Mouse (Mus musculus) lung, adult 18-20 months (tissue): ENCODE data around the gene Htr2b.

Experiments used
- DNase-seq, 2 experiments: peaks; one replicate each; pipeline ENCODE4 v3.0.0; 2022; ENCODE audit warnings: mixed read lengths in 2 of 2

Htr2b gene

DNA sequence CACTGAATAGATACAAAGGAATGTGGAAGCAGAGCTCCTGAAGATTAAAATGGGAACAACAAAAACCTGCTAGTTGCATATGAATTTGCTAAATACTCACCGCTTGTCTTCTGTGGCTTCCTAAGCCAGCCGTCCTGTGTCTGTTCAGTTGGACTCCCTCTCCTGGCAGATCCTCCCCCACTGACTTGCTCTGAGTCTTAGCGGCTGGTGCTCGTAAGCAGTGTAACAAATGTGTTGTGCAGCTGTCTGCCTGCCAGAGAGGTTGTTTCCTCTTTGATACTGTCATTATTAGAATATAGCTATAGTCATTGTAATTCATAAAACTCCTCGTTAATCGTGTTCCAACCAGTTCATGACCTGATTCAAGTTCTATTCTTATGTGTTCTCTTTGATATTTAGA lies at the start of gene Htr2b:
Gene Htr2b (minus strand): TSS at position 192 of the 400 bp plus-strand sequence.
- DNase-seq = peak; percentile 32 to 36

DNA sequence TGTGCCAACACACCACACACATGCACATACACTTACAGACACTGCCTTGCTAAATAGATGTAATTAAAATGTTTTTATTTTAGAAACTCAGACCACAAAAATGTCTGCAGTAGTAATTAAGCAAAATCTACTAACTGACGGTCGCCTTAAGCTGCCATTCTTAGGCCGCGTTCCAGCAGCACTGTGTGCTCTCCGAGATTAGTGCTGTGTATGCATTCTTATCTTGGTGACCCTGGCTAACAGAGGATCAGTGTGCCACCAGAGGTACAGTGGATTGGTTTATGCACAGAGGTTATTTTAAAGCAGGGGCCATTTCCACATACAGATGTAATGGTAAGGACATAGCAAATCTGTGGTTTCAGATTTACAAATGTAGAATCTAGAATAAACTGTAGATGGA lies 49.3 kb upstream of the Htr2b start:
- DNase-seq = no peak

DNA sequence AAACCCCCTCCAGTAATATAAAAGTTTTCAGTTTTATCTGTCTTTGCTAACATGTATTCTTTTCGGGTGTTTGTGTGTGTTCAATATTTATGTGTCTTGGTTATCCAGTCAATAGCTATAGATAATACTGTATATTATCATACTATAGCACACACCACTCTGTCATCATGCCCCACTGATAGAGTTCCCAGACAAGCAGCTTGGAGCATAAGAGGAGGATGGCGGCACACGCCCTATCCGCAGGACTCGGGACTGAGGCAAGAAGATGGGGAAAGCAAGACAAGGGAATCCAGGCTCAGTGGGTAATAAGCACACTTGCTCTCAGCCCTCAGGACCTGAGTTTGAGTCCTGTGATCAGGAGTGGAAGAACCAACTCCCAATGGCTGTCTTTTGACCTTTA lies 48.7 kb upstream of the Htr2b start:
- no peak for DNase-seq

DNA sequence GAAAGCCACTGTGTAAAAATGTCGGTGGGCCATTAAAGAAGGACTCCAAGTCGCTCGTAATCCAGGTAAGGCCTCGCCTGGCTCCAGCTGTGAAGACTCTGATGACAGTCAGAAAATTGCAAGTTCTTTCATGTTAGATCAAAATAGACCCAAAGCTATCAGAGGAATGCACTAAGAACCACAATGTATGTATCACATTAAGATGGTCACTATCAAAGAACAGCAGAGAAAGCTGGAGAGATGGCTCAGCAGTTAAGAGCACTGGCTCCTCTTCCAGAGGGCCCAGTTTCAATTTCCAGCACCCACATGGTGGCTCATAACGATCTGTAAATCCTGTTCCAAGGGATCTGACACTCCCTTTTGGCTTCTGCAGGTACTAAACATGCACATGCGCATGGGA lies 48.3 kb upstream of the Htr2b start:
- no peak for DNase-seq

DNA sequence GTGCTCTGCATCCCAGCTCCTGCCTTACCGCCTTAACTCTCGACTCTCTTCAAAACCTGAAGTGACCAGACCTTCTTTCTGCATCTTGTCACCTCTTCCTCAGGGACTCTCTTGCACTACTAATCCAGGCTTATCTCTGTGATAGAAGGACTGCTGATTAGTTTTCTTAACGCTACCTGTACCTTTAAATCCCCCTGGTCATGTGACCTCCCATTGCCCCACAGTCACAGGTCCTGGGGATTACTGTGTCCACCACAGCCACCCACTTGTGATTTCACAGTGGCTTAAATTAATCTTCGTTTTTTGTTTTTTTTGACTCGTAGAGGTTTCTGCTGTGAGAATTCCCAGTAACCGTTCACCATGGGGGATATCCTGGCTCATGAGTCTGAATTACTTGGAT lies 44.8 kb upstream of the Htr2b start:
- no peak for DNase-seq

DNA sequence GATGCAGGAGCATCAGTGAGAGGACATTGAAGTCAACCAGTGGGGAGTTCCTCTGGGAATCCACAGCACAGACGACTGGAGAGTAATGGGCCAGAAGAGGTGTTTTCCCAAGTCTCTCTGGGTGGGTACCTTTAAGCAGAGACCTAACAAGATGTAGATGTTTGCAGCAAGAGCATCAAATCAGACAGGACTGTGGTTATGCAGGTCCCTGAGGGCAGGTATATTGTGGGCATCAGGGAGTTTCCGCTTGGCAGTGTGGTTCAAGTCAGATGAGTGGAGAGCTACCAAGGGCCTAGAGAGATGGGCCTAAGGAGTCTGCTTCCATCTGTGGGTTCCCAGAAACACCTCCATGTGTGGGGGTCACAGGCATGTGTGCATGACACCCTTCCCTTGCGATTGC lies 44.3 kb upstream of the Htr2b start:
- DNase-seq = no peak

DNA sequence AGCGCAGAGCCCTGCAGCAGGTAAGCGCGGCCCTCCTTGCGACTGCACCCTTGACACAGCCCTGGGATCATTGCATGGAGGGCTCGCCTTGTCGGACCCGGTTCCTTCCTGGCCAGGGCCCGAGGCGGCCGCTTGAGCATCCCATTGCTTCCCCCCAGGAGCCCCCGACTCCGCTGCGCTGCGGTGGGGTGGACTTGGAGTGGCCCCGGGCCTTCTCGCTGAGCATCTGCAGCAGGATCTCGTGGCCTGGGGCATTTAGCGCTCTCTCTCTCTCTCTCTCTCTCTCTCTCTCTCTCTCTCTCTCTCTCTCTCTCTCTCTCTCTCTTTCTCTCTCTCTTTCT lies 43.0 kb upstream of the Htr2b start:
- DNase-seq = no peak

DNA sequence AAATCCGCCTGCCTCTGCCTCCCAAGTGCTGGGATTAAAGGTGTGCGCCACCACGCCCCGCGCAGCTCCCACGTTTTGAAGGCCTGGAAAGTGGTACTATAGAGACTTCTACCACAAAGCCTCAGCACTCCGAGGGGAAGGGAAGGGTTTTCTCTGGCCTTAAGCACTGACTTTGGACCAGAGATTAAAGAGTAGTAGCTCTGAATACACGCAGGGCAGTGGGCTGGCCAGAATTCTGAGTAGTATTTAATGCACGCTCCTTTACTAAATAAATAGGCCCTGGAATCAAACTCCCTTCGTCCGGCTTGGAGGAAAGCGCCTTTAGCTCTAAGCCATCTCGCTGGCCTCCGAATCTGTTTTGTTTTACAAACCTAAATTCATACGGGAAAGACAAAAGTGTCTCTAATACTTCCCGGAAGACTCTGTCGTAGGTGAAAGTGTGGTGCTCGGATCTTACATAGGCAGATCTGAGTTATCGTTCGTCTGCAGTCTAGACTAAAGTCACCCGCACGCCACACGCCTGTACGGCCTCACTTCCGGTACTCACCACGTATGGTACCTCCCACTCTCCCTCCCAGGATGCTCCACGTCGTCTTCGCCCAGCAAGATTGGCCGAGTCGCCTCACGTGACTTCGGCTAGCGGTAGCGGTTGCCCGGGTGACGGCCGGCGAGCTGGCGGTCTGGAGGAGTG lies 42.5 kb upstream of the Htr2b start, which contains the start of gene Armc9:
Gene Armc9 (plus strand): TSS at position 648 of the 691 bp plus-strand sequence.
- peak; percentile 96 to 97 for DNase-seq

DNA sequence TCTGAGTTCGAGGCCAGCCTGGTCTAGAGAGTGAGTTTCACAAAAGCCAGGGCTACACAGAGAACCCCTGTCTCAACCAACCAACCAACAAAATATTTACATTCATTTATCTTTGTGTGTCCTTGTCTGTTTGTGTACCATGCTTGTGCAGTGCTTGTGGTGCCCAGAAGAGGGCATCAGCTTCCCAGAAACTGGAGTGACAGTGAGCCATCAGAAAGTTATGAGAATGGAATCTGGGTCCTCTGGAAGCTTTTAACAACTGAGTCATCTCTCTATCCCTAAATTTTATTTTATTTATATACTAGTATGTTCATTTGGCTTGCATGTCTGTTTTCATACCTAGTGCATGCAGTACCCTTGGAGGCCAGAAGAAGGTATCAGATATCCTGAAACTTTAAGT lies 40.8 kb upstream of the Htr2b start:
- no peak for DNase-seq

DNA sequence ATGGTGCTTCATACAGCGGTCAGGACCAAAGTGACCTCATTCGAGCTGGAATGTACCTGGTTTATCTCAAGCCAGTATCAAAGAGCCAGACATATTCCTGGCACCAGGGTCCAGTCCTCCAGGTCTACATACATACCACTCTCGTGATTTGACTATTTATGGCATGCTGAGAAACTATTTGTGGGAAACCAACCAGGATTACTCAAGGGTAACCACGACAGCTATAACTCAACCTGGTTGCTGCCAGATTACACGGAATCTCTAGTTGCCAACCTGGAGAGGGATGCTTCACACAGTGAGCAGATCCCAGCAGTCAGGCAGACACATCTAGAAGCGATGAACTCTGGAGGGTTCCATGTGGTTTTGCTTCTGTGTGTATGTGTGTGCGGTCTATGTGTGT lies 39.6 kb upstream of the Htr2b start:
- no peak for DNase-seq

DNA sequence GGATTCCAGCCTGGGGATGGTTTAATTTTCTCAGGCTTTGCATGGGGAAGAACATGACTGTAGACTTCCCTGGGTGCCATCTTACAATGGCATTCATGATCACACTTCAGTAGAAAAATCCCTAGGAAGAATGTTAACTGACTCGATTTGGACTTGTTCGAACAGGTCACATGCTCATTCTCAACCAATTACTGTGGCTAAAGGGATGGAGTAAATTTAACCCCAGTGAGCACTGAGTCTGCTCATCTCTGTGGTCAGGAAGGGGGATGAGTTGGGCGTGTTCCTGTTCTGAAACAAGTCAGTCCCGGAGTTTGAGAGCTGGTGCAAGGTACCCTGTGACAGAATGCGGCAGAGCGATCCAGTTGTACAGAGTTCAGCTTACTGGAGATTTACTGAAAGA lies 39.2 kb upstream of the Htr2b start:
- no peak for DNase-seq

DNA sequence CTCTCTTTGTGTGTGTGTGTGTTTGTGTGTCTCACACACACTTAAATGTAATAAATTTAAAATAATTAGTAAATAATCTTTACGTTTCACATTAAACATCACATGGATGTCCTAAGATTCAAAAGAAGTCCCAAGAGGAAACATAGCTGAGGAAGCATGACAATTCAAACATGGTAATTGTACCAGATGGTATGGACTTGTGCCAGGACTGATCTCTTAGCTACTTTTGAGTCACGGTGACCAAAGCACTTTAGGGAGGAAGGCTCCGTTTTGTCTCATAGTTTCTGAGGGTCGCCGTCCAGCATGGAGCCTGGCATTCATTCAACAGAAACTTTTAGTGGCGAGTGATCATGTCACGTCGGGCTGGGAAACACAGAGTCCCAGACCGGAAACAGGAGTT lies 36.4 kb upstream of the Htr2b start:
- DNase-seq = no peak

DNA sequence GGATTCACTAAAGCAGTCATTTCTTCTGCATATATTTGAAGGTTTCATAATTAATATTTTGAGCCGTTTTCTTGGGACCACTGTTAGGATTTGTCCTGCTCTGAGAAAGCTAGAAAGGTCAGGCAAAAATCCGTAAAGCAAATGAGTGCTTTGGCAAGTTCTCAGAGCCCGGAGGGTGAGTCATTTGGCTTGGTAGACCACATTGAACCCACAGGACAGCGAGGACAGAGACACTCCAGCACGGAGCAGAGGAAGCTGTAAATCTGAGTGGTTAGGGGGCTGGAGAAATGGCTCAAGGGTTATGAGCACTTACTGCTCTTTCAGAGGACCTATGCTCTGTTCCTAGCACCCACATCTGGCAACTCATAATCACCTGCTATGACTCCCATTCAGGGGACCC lies 35.8 kb upstream of the Htr2b start:
- no peak for DNase-seq

DNA sequence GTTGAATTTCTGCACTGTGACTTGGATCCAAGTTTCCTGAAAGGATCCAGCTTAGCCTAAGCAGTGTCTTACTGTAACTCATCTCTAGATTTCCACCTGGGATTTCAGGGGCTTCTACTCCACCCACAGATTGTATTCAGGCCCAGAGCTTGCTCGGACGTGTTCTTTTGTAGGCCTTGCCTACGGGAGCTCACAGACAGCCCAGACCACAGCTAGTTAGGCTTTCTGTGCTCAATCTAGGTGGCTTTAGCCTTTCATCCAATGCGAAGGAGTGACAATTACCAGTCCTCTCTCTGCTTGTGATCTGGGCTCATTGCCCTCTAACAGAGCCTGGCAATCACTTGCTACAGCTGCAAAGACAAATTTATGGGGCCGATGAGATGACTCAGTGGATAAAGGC lies 34.5 kb upstream of the Htr2b start:
- no peak for DNase-seq

DNA sequence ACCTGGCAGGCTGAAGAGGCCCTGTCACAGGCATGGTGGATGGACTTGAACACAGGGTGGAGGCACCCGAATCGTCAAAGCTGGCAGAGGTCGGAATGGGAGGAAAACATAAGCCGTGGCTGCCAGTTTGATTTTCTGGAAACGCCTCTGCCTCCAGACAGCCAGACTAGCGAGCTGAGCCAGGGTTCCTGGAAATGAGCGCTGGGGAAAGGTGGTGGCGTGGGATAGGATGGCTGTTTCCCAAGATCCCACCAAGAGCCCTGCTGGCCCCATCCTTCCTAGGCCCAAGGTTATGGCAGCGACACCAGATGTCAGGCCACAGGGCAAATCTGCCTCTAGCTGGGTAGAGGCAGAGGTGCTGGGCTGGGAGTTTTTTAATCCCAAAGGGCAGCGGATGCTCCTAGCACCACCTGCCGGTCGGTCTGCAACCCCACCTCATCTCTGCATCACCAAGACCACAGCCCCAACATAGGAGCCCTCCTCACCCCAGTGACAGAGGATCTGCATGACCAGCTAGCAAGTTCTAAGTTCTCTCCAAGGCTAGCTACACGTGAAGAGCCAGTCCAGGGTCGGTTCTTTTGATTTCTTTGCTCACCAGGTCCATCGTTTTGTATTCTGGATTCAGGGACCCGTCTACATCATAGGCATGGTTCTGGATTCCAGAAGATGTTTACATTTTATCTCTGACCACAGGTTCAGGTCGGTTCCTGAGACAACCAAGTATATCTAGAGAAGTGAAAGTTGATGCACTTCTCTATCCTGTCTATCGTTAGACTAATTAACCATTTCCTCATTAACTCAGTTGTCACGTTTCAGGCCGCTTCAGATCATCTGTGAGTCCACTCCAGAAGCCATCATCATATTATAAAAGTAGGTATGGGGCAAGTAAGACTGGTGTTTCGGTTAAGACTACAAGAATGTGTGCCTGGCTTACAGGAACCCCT lies 32.5 kb upstream of the Htr2b start:
- DNase-seq = peak; percentile 7 to 10

DNA sequence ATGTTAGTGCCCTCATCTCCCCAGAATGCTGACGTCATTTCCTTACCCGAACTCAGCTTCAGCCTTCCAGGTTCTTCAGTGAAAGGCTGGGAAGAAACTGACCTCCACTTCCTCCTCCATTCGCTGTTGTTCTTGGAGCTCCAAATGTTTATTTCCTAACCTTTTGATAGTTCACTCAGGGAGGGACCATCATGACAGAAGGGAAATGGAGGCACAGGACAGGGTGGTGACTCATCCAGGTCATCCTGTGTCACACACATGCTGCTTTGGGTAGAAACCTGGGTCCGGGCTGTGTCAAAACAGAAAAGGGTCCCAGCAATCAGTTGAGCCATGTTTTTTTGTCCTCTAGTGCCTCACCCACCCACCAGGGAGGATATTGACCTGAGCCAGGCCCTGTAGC lies 31.4 kb upstream of the Htr2b start:
- peak in 1 of 2 experiments; percentile 16 for DNase-seq

DNA sequence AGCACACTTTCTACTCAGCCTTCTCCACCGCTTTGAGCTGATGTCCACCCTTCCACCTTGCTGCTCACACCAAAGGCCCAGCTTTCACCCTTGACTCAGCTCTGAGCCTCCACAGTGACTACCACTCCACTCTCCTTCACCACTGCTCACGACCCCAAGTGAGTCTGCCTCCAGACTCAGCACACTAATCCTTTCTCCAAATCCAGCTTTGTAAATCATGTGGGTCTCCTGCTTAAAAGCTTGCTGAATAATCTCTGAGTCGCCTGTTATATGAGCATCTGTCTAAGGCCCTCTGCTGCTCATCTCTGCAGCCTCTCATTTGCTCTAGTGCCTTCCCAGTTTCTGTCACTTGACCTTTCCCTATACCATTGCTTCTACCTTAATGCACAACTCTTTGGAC lies 29.3 kb upstream of the Htr2b start:
- DNase-seq = no peak

DNA sequence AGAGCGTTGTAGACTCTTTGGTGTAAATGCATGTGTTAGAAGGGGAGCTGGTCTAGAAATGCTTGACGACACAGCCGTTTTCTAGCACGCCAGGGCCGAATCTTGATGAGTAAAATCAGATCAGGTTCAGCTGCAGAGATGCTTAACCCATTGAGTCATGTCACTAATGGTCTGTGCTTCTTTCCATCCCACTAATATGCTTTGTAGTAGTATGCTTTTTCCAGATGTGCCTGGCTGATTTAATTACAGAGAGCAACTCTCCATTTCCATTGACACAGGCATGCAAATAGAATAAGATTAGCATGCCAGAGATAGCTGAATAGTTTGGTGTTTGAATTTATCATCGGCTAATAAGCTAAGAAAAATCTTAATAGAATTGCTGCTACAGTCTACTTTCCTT lies 23.5 kb upstream of the Htr2b start:
- DNase-seq = no peak

DNA sequence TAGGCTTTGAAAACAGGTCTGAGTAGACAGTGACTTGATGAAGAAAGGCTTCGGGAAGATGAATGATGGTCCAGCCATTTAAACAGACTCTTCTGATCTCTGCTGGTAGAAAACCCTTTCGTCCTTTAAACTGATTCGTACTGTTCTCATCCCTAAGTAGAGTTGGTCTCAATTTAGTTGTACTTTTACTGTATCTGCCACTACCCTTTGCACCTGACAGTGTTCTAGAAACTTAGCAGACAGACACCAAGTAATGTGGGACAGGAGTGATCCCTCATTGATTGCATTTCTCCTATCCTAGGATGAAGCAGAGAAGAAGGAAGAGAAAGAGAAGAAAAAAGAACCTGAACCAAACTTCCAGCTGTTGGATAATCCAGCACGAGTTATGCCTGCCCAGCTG lies 21.6 kb upstream of the Htr2b start, which contains the start of gene Gm21972:
Gene Gm21972 (plus strand): TSS at position 301 of the 400 bp plus-strand sequence.
- DNase-seq = no peak

DNA sequence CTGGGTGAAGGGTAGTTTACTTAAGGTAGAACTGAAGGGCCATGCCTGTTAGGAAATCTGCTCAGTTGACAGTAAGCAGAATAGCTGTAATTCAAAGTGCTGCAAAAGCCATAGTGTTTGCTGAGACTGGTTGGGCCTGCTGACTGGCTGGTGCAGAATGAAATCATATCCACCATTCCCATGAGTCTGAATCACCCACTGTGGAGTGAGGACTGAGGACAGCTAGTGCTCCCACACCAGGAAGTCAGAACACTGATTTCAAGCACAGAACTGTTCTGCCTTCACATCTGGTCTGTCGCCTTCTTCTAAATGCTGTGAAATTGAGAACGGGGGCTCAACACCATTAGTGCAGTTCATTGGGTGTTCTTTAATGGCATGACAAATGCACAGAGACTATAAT lies 14.3 kb upstream of the Htr2b start:
- DNase-seq = no peak

DNA sequence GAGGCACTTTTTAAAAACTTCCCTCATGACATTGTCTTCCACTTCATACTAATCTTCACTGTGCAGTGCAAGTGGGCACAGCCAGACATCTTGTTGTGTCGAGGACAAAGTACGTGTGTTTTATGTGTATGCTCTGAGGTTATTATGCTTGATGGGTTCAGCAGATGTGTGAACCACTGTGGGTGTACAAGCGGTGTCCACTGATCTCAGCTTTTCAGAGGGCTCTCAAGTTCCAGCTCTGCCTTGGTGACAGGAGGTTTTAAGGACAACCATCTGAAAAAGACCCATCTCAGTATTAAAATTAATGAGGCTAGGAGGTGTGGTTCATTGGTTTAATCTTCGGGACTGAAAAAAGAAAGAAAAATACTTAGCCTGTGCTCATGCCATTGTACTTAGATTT lies 7.8 kb upstream of the Htr2b start:
- DNase-seq = no peak

DNA sequence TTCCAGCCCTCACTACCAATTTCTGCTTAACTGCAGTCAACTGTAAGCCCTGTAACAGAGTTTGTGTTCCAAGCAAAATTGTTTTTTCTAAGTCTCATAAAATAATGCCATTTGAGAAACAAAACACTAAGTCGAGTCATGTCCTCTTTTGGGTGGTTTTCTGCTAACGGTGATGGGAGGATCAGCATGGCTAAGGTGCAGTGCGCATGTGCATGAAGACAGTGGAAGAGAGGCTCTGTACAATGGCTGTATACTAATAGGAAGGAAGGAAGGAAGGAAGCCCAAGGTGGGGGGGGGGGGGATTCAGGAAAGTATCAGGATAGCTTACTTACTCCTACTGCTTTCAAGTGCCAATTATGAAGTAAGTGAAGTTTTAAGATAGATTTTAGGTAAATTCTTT lies 2.4 kb upstream of the Htr2b start:
- peak in 1 of 2 experiments; percentile 9 for DNase-seq

DNA sequence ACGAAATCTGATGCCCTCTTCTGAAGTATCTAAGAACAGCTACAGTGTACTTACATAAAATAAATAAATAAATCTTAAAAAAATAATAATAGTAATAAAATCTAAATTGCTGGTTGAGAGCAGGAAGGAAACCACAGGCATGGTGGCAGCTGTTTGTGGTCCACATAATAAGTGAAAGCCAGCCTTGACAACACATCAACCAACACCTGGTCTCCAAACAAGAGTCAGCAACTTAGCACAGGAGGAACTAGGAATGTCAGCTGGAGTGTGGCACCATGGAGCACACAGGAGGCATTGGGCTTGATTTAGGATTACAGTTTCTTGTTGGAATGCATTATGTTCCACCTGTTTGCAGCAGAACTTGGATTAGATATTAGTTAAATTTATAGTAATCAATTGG lies 6.7 kb downstream of the Htr2b start:
- DNase-seq = no peak

DNA sequence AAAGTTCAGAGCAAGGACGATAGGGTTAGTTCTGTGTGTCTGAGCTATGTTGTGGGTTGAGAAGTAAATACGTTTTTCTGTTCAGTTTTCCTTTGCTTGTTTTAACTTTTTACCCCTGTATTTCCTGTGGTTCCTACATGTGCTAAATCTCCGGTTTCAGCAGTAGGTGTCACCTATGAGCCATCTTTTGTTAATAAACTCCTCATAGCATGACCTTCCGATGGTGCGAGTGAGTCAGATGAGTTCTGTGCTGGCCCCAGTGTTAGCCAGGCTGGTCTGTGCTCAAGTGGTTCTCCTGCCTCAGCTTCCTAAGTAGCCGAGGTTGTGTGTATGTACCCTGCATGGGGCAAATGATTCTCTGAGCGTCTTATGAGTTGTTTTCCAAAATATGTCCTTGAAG lies 17.4 kb downstream of the Htr2b start:
- no peak for DNase-seq
